ENCODE assay signal across 8 mouse cellular contexts in genomic region chr19:9134746-9135511, GRCm38 (mm10). TPM values are rescaled to one million over a fixed set of nuclear protein-coding genes. Genes with fewer than 3 reads are reported as not detected.
A peak's percentile ranks its signal among the peaks of the same experiment; 100 is the strongest.
DNase-seq lines count a peak whose midpoint lies in the region; ATAC-seq and TF ChIP-seq lines count a peak whose summit lies in the region.

No protein-coding gene starts in this region.

- dilution Hi-C loops in CH12.LX (cut with MboI; ENCODE audit: extremely low pct_ligation_motif_present, extremely low pct_unique_long_range_greater_than_20kb, low sequenced_read_pairs) = no loop called here

- WGBS in heart, embryonic 11.5 days (ENCODE audit: insufficient replicate concordance) = 2% methylated on average over 35 of the region's 37 CpGs
- WGBS in kidney, embryonic 16.5 days = under 1% methylated on average over 34 of the region's 37 CpGs

- in situ Hi-C loops in CH12.LX (cut with MboI; ENCODE audit: low pct_ligation_motif_present, low pct_unique_long_range_greater_than_20kb, low sequenced_read_pairs) = no loop called here

- H3K27me3 ChIP-seq in CH12.LX (replicated peaks) = no peaks in the 10 kb centered on the region
- H3K27me3 ChIP-seq in heart, embryonic 11.5 days (ENCODE audit: control insufficient read depth, insufficient read depth, low read length) = no peaks in the 10 kb centered on the region
- no peaks in the 10 kb centered on the region for H3K27me3 ChIP-seq in kidney, embryonic 16.5 days (ENCODE audit: insufficient read depth, low read length)

- H3K36me3 ChIP-seq in CH12.LX (replicated peaks in 1 of 2; ENCODE audit: control insufficient read depth in 1 of 2, insufficient read depth in 1 of 2, low read length in 1 of 2) = peaks cover 7 to 22% of the 10 kb centered on the region in 2 experiments
- no peaks in the 10 kb centered on the region for H3K36me3 ChIP-seq in heart, embryonic 11.5 days (ENCODE audit: control insufficient read depth, insufficient read depth, low read length)
- H3K36me3 ChIP-seq in kidney, embryonic 16.5 days (ENCODE audit: insufficient read depth, low read length) = no peaks in the 10 kb centered on the region

- H3K4me1 ChIP-seq in CH12.LX (ENCODE audit: control insufficient read depth in 1 of 2, insufficient read depth in 2 of 2) = peaks cover 8 to 42% of the 10 kb centered on the region in 2 experiments
- no peaks in the 10 kb centered on the region for H3K4me1 ChIP-seq in heart, embryonic 11.5 days (ENCODE audit: control insufficient read depth, insufficient read depth, low read length)
- peaks cover 21% of the 10 kb centered on the region for H3K4me1 ChIP-seq in kidney, embryonic 16.5 days (ENCODE audit: insufficient read depth, low read length)

- no peak for TF ChIP-seq EP300 in CH12.LX (IDR thresholded peaks at IDR 0.05; ENCODE audit: low read length)

- no peak for TF ChIP-seq RAD21 in CH12.LX (IDR thresholded peaks at IDR 0.05; ENCODE audit: low read depth, low read length)

- peak; percentile 67 for ATAC-seq in heart, embryonic 11.5 days (replicated peaks; ENCODE audit: insufficient number of reproducible peaks, low FRiP score, low TSS enrichment)
- peak; percentile 77 for ATAC-seq in kidney, embryonic 16.5 days (ENCODE audit: low FRiP score, low TSS enrichment)

- no peaks in the 10 kb centered on the region for H3K9me3 ChIP-seq in CH12.LX (replicated peaks; ENCODE audit: low read length)
- H3K9me3 ChIP-seq in heart, embryonic 11.5 days (replicated peaks; ENCODE audit: control insufficient read depth, low read length) = no peaks in the 10 kb centered on the region
- H3K9me3 ChIP-seq in kidney, embryonic 16.5 days (ENCODE audit: low read length) = no peaks in the 10 kb centered on the region

- H3K9ac ChIP-seq in CH12.LX (ENCODE audit: insufficient read depth, low read depth) = peak overlapping the region; percentile 87
- peak overlapping the region; percentile 85 for H3K9ac ChIP-seq in heart, embryonic 11.5 days (ENCODE audit: low read depth, low read length)
- H3K9ac ChIP-seq in kidney, embryonic 16.5 days (replicated peaks; ENCODE audit: low read length) = peak overlapping the region; percentile 75

- H3K4me3 ChIP-seq in CH12.LX (replicated peaks in 1 of 3; ENCODE audit: low read depth in 2 of 3, low read length in 2 of 3, poor library complexity in 1 of 3) = peak overlapping the region; percentile 82 to 99 (median 90)
- H3K4me3 ChIP-seq in heart, embryonic 11.5 days (ENCODE audit: low read depth, low read length) = peak overlapping the region; percentile 61
- peak overlapping the region; percentile 71 for H3K4me3 ChIP-seq in kidney, embryonic 16.5 days (ENCODE audit: low read length)

- 0 out of 2 replicates have a peak overlapping the region, but pooled peaks have one; percentile 13 for H3K27ac ChIP-seq in CH12.LX (ENCODE audit: insufficient read depth, low read depth)
- H3K27ac ChIP-seq in heart, embryonic 11.5 days (ENCODE audit: low read depth, low read length) = no peak overlapping the region
- no peak overlapping the region for H3K27ac ChIP-seq in kidney, embryonic 16.5 days (ENCODE audit: low read length)

- H3K4me2 ChIP-seq in CH12.LX (ENCODE audit: insufficient read depth, low read depth, poor library complexity, severe bottlenecking) = peak overlapping the region; percentile 39
- H3K4me2 ChIP-seq in heart, embryonic 11.5 days = peak overlapping the region; percentile 98
- H3K4me2 ChIP-seq in kidney, embryonic 16.5 days (replicated peaks; ENCODE audit: low read depth, low read length) = peak overlapping the region; percentile 90

- no peak for TF ChIP-seq POLR2A in CH12.LX (IDR thresholded peaks at IDR 0.05; ENCODE audit: low read depth, low read length)

- peaks cover 10% of the 10 kb centered on the region for H3K79me2 ChIP-seq in CH12.LX (replicated peaks; ENCODE audit: control insufficient read depth, extremely low read depth, insufficient read depth, poor library complexity, severe bottlenecking)

- DNase-seq in 3134 (ENCODE audit: extremely low read depth, insufficient read length, low spot score) (peak; percentile 8), CH12.LX (ENCODE audit: extremely low read depth) (peak; percentile 40)
- DNase-seq in cerebellum, adult 9-11 months = peak; percentile 74
- peak; percentile 36 to 38 for DNase-seq in lung, postnatal 4 days
- DNase-seq in spleen, adult 12 weeks (ENCODE audit: low spot score) = peak; percentile 21
- no peak for DNase-seq in layer of hippocampus, adult 9-11 months

- no peak for TF ChIP-seq CTCF in CH12.LX (conservative IDR thresholded peaks at IDR 0.05 in 1 of 2, IDR thresholded peaks at IDR 0.05 in 1 of 2; ENCODE audit: low read depth in 2 of 2, low read length in 2 of 2)

TF ChIP-seq in CH12.LX, 34 proteins besides CTCF, POLR2A, EP300 and RAD21:
- TF ChIP-seq ELF1 (IDR thresholded peaks at IDR 0.05; ENCODE audit: low read depth, low read length) = 0 out of 2 replicates have a peak, but pooled peaks have one; percentile 33
- TF ChIP-seq MXI1 (IDR thresholded peaks at IDR 0.05; ENCODE audit: low read depth, low read length) = peak; percentile 41; the same call in 1 of the 2 replicates
- TF ChIP-seq CHD1 (IDR thresholded peaks at IDR 0.05; ENCODE audit: low read depth, low read length) = no peak
- TF ChIP-seq MAX (IDR thresholded peaks at IDR 0.05; ENCODE audit: low read length) = peak; percentile 29; the same call in 1 of the 2 replicates
TF ChIP-seq in CH12.LX: peak in this region for 3.

RNA-seq across cellular contexts. Expression of gene Asrgl1, which starts 0.5 kb away (rescaled TPM):
- total RNA-seq in CH12.LX (2012; rRNA removed) = 20.1 and 25.1 TPM in 2 replicates
- 15.4 and 15.6 TPM in 2 replicates for total RNA-seq in CH12.LX (2014; rRNA removed)
- 36.2 and 47.8 TPM in 2 replicates for polyA plus RNA-seq in CH12.LX (2012; ENCODE audit: insufficient read length, low read depth)
- polyA plus RNA-seq in heart, embryonic 11.5 days (2014; fragmentation: Nextera tagmentation; extraction: Ambion mirVana) = 8.4 and 12.2 TPM in 2 replicates
- polyA plus RNA-seq in kidney, embryonic 16.5 days (2015; fragmentation: Nextera tagmentation; extraction: Ambion mirVana) = 15.0 and 15.1 TPM in 2 replicates

RNA-seq across cellular contexts. Expression of gene Scgb1a1, which starts 47.2 kb away (rescaled TPM):
- not detected in 2 replicates for total RNA-seq in CH12.LX (2012; rRNA removed)
- total RNA-seq in CH12.LX (2014; rRNA removed) = not detected in 2 replicates
- polyA plus RNA-seq in CH12.LX (2012; ENCODE audit: insufficient read length, low read depth) = not detected in 2 replicates
- polyA plus RNA-seq in heart, embryonic 11.5 days (2014; fragmentation: Nextera tagmentation; extraction: Ambion mirVana) = not detected in 2 replicates
- polyA plus RNA-seq in kidney, embryonic 16.5 days (2015; fragmentation: Nextera tagmentation; extraction: Ambion mirVana) = 0.76 TPM in 1 of 2 replicates, not detected in the other

Comparison
In these comparisons a context has a peak if more than half of its experiments do, and no peak if none do; other contexts are left out.
1. H3K4me2 ChIP-seq: peak in every context shown above with its lines; median percentile 98 in heart, embryonic 11.5 days; 90 in kidney, embryonic 16.5 days; 39 in CH12.LX.